Mouse (Mus musculus): ENCODE data around the gene Fbxl12.
"Not testable (repeated sequence)": the region's sequence is repeated elsewhere in the genome, so short reads cannot be mapped to it uniquely, and the experiment has no call there.

Fbxl12 gene

DNA sequence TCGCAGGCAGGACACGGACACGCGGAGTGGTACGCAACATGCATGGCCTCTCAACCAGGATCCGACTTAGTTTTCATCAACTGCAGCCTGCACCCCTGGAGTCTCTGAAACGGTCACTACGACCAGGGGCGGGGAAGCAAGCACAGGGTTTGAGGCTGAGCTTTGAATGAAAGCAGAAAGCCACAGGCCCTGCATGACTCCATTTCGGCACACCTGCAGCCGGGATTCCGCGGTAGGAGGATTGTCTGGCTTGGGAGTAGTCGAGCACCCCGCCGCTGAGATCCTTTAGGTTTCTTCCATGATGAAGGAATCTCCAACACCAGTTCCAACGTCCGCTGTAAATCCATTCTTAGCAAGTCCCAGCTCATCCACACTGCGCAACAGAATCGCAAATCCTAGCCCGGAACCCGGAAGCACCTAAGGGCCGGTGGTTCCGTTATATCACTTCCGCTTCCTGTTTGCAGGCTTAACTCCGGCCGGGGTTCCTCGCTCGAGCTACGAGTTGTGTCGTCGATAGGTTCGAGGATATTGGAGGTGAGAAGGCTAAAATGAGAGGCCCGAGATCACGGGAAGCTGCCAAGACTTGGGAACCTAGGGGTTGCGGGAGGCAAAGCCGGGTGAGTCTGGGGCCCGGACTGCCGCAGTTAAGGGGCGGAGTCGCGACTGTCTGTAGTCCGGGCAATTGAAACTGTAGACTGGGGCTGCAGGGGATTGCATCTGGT is at the start of gene Fbxl12:
Fbxl12 (minus strand) TSS at position 408 of the 722 bp plus-strand sequence.
- DNase-seq: peak; percentile 76 to 85

DNA sequence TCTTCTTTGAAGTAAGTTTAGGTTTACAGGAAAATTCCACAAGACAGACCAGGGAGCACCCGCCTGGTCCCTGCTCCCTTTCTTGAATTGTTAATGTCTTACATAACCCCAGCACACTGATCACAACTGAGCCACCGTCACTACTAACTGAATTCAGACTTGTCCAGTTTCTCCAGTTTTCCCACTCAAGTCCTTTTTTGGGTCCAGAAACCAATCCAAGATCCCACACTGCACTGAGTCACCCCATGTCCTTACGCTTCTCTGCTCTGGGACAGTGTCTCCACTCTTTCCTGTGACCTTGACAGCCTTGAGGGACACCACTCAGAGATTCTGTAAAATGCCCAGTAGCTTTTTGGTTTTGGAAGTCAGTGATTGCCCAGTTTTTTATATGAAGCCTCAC is 48.3 kb upstream of the Fbxl12 start:
- no peak for DNase-seq

DNA sequence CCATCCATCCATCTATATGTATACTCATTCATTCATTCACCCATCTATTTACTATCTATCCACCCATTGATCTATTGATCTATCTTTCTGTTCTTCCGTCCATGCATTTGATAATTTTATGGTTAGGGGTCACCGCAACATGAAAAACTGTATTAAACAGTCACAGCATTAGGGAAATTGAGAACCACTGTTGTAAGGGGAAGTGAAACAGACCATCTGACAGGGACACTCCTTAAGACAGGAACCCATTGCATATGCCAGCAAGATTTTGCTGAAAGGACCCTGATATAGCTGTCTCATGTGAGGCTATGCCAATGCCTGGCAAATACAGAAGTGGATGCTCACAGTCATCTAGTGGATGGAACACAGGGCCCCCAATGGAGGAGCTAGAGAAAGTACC is 45.9 kb upstream of the Fbxl12 start:
- DNase-seq: not testable (repeated sequence)

DNA sequence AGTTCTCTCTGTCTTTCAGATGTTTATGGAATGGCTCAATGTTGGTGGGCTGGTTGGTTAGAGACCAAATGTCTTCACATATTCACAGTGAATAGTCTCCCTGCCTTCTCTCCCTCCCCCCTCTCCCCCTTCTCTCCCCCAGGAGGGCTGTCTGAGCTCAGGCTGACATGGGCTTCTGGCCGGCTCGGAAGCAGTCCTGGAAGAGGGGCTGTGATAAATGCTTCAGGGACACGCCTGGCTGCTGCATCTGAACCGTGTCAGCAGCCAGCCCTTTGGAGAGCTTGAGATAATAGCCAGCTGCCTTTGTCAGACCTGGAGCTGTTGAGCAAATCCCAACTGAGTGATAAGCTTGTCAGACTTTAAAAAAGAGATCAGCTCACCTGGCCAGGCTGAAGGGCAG is 45.3 kb upstream of the Fbxl12 start:
- peak; percentile 28 to 41 for DNase-seq

DNA sequence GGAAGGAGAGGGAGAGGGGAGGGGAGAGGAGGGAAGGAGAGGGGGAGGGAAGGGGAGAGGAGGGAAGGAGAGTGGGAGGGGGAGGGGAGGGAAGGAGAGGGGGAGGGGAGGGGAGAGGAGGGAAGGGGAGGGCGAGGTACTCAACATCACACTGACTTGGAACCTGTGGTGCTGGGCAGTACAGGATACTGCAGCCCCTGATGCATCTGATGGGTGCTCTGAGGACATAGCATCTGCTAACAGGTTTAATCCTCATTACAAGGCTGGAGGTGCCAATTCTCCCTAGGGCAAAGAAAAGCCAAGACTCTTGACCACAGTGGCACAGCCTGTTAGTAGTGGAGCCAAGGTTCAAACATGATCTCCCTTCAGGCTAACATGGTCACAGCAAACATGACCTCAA is 44.8 kb upstream of the Fbxl12 start:
- no peak for DNase-seq

DNA sequence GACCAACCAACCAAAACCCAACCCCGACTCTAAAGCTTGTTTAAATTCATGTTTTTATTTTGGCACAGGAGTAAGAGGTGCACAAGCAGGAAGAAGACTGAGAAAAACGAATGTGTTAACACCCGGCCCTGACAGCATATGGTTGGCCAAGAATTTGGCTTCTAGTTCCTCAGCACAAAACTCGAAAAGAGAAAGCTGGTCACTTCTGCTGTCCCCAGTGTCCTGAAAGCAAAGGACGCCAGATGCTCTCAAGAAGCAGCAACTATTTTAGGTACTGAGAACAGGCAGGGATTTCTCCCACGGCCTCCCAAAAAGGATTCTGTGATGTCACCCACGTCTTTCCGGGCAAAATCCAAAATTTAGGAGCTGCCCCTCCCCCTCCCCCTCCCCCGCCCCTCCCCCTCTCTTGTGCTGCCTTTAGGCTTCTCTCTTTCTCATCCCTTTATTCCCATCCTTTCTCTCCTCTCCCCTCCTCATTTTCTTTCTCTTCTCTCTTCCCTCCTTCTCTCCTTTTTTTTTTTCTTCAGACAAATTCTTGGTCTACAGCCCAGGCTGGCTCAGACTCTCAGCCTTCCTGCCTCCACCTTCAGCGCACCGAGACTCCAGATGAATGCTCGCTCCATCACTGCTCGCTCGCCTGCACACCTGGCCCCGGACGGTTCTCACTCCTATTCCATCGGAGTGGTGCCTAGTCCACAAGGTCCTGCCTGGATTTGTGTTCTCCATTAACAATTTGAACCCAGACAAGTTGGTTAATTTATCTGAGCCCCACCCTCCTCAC is 40.7 kb upstream of the Fbxl12 start:
- DNase-seq: no peak

DNA sequence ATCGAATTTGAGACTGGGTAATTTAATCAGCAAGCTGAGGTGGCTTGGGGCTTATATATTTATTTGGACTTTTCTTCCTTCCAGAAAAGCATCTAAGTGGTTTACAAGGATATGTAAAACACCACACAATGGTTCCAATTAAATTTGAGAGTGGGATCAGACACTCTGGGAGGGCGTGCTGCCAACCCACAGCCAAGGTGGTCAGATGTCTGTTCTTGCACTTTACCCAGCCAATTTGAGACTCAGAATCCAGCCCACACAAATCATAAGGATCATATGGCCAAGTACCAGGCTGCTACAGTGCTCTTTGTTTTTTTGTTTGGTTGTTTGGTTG is 37.8 kb upstream of the Fbxl12 start:
- DNase-seq: no peak

DNA sequence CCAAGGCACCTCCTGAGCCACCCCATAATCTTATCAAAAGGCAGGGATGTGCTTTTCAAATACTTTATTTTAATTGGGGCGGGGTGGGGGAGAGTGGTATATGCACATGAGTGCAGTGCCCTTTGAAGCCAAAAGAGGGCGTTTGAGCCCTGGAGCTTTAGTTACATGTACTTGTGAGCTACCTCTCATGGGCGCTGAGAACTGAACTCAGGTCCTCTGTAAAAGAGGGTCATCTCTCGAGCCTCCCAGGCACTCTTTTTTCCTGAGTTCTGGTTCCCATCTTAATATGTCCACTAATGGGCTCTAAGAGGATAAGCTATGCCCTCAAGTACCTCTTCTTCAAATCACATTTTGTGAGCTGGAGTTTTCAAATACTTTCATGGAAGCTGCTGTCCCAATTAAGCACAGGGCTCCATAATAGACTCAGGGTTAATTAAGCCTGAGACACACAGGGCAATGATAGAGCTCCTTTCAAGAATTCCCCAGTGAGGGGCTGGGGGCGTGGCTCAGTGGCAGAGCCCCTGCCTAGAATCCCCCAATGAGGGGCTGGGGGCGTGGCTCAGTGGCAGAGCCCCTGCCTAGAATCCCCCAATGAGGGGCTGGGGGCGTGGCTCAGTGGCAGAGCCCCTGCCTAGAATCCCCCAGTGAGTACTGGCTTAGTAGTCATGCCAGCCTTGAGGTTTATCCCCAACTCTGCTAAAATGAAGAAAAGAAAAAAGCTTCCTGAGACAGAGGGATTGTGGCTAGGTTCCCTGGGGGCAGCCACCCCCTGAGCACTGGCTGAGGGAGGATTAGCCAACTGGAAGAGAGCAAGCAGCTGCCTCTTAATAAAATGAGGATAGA is 37.2 kb upstream of the Fbxl12 start:
- no peak for DNase-seq

DNA sequence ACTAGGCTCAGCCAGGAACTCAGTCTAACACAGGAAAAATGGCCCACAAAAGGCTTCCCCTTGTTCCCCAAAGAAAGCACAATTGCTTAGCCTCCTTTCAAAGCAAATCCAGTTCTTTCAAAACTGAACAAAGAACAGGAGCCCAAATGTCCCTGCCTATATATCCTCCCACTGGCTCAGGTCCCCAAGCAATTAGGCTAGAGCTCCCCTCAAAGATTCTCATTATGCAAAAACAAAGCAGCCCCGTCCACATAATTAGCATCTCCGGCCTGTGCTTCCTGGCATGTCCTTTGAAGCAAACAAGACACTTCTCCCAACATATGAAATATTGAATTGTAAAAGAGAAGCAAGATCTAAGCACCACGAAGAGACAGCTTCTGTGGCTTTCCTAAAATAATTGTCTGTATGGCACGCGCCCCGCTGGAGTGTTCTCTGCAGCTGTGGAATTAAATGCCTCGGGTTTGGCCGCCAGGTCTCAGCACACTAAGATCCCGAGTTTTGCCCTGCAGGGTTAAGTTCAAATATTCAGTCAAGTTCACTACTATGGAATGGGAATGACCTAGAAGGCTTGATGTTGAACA is 35.9 kb upstream of the Fbxl12 start:
- no peak for DNase-seq

DNA sequence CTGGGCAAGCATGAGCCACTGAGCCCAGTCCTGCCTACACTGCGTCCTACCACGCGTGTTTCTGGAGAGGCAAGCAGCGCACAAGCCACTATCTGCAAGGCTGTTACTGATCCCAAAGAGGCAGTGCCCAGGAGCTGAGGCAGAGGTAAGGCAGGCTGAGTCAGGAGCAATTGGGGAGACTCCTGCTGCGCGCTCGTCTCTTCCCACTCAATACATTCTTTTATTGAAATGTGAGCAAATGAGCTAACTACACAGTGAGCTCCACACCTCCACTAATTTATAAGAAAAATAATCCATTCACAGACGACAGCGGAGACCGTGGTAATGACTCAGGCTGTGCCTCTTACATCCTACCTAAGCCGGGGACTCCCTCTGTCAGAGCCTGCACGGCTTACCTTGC is 33.3 kb upstream of the Fbxl12 start:
- no peak for DNase-seq

DNA sequence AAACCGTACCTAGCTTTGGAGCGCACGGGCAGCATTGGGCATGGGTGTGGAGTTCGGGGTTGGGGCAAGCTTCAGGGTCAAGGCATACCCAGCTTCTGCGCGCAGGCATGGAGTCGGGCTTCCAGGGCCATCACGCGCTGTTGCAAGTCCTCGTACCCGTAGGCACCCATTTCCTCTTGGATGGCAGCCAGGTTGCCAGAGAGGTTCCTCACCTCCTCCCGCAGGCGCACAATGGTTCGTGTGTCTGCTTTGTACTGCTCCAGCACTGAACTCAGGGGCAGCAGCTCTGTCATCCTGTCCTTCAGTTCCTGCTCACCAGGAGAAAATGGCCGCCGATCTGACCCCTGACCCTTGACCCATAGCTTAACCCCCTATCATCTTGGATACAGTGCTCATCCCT is 27.5 kb upstream of the Fbxl12 start:
- DNase-seq: peak in 1 of 2 experiments; percentile 8

DNA sequence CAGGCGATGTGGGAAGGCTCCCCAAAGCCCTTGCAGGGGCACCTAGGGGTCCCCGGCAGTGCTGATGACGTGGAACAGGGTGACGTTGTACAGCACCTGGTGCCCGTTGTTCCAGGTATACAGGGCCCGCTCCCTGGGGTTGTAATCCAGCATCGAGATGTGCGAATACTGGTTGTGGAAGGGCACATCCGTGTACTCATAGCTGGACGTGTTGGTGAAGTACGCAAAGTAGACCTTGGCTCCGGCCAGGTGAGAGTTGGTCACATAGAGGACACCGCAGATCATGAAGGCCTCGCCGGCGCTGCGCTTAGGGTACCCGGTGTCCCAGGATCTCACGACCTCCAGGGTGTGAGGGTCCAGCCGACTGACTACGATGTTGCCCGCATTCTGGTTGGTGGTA is 23.5 kb upstream of the Fbxl12 start:
- DNase-seq: no peak

DNA sequence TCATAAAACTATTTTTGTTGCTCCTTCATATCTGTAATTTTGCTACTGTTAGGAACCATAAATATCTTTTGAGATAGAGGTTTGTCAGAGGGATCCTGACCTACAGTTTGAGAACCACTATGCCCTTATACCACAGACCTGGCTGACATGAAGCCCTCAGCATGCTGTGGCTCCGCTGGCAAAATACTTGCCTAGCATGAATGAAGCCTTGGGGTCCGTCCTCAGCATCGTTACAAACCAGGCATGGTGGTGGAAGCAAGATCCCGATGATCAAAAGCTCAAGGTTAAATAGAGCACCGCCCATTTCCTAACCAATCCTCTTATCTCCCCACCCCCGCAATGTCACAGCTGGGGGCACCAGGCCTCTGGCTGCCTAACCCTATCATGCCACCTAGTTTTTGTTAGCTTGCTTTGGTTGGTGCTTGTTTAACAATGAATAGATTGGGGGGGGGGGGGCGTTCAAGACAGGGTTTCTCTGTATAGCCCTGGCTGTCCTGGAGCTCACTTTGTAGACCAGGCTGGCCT is 22.0 kb upstream of the Fbxl12 start:
- no peak for DNase-seq

DNA sequence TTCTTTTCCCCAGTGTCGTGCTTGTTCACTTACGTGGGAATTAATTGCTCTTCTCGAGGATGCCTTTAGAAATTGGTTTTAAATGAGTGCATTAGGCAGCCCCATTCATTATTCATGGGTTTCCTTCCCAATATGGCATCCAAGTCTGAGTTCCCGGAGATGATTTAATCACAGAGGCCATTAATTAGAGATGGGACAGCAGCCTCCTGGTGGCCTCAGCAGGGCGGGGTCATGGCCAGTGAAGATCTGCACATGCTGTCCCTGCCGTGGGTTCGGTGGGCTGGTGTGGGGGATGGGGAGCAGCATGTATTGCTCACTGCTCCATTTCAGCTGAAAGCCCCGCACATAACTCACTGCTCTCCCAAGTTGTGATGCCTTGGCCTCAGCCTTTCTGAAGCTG is 21.4 kb upstream of the Fbxl12 start:
- peak in 1 of 2 experiments; percentile 15 for DNase-seq

DNA sequence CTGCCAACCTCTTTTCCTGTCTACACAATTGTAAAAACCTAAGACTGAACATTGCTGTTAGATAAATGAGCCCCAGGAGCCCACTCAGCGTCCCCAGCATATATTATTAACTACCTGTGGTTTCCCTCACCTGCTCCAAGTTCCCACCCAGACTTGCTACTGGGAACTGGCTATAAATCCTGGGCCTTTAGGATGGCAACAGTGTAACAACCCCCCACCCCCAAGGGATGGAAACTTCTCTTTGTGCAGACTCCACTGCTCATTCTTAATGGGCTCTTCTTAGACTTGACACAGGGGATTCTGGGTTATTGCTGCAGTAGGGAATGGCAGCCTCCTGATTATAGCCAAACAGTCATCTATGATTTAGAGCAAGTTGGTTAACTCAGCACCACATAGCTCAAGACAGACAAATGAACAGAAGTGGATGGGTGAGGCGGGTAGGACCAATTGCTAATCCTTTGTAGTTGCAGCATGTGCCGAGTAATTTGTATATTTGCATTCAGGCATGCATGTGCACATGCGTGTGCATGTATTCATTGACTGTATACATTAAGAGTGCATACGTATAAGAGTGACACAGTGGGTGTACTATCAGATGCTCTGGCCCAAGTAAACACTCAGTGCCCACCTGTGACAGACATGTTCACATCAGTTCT is 20.5 kb upstream of the Fbxl12 start:
- no peak for DNase-seq

DNA sequence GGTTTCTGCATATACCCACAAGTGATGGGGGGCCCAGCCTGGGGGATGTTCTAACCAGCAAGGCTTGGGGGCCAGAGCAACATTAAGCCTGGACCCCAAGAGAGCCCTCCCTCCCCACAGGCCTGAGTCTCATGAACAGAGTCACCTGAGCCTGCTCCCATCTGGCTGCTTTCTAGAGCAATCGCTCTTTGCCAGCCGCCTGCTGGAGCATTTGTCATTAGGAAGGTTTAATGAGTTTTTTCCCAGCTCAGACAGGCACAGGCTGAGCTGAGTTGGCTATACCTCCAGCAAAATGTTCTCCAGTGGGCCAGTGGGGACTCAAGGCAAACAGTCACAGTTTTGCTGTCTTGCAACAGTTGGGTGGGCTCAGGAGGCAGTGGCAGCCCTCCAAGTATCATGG is 19.8 kb upstream of the Fbxl12 start:
- DNase-seq: peak in 1 of 2 experiments; percentile 21

DNA sequence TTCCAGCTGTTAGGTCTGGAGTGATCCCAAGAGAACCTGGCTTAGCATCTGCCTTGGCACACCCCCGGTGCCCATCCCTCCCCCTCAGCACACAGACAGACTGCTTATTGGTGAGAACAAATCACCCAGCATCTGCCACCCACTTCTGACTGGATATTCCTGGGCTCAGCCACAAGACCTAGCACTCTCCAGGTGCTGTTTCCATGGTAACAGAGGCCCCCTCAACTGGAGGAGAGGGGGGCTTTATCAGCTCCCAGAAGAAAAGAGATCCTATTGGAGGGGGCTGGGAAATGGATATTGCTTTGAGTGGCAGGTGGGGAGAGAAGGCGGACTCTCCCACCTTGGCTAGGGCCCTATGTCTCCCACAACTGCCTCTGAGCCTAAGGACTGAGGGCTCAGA is 19.4 kb upstream of the Fbxl12 start:
- DNase-seq: no peak

DNA sequence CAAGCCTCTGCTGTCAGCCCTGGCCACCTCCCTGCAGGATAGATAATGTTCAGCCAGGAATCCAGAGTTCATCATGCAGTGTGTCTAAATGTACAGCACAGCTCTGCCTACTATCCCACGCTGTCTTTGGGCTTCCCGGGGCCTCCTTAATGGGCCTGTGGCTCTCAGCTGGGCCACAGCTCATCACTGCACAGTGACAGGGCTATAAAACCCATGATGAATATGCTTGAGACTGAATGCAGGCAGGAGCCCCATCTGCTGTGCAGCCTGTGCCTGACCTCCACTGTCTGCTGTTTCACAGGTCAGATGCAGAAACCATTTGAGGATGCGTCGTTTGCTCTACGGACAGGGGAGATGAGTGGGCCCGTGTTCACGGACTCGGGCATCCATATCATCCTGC is 18.3 kb upstream of the Fbxl12 start:
- no peak for DNase-seq

DNA sequence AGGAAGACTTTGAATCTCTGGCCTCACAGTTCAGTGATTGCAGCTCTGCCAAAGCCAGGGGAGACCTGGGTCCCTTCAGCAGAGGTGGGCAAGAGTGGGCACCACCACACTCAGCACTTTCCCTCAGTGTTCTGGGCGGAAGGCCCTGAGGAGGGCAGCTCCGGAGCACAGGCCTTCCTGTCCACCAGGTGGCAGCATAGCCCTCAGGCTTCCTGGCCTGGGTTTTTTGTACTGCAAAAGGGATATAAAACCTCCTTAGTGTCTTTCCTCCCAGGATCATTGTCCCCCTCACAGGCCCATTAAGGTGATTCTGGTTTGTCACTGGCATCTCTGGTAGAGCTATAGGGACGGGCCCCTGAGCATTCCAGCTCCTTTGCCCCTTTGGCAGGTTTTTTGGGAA is 17.8 kb upstream of the Fbxl12 start:
- DNase-seq: peak; percentile 87 to 89

DNA sequence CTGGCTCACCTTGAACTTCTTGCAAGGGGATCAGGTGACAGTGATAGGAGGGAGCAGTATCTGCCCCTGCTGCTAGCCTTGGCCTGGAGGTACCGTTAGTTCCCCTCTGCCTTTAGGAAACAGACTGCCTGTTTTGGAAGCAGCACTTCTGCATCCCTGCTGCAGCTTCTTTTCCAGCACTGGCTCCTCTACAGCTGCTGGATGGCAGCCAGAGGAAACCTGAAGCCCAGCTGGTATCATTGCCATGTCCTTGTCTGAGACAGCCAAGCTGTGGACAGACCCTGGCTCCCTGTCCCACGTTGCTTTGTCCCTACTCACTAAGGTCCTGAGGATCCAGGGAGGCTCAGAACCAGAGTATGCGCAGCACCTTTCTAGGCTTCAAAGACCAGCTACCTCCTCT is 13.0 kb upstream of the Fbxl12 start:
- DNase-seq: no peak

DNA sequence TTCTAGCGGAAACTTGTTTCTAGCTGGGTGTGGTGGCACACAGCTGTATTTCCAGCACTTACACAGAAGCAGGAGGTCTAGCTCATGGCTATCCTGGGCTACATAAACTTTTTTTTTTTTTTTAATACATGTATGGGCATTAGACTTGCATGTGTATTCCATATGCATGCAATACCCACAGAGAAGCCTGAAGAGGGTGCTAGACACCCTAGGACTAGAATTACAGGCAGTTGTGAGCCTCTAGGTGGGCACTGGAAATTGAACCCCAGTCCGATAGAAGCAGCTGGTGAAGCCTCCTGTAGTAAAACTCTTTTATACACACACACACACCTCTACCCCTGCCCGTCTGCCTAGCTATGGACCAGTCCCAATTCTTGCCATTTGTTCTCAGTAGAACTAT is 9.3 kb upstream of the Fbxl12 start:
- no peak for DNase-seq

DNA sequence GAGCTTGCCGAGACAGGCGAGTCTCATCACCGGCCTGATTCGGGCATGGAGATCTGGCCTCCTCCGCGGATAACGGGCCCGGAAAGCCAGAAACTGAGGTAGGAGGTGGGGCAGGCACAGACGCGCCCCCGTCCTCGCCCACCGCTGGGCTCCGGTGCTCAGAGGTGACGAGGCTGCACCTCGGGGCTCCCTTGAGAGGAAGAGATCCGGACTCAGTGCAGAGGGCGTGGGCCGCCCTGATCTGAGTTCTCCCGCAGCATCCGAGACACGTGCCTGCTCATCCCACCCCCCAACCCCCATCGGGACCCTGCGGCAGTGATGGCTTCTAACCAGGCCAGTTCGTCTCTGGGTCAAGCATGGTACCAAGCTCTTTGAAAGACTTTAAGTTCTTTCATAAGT is 7.7 kb upstream of the Fbxl12 start:
- no peak for DNase-seq

All from kidney, postnatal 4 days (tissue).